Mouse (Mus musculus) 3T3-L1 (cell line): ENCODE data around the gene Mthfs.
"Not testable (repeated sequence)": the region's sequence is repeated elsewhere in the genome, so short reads cannot be mapped to it uniquely, and the experiment has no call there.

Experiments
- DNase-seq: peaks from one replicate; pipeline ENCODE4 v3.0.0-alpha.2; 2015; ENCODE audit warnings: low read depth, low spot score

Gene Mthfs

GRCm38 (mm10) chr9:89210353-89211064 lies at the start of gene Mthfs:
Mthfs (plus strand) TSS chr9:89210676.
- DNase-seq: peak; percentile 19

GRCm38 (mm10) chr9:89172539-89172938 lies 37.9 kb upstream of the Mthfs start:
- DNase-seq: not testable (repeated sequence)

- peak; percentile 47 for DNase-seq
Measured at GRCm38 (mm10) chr9:89178833-89179232, 31.6 kb upstream of the Mthfs start.

- not testable (repeated sequence) for DNase-seq
Measured at GRCm38 (mm10) chr9:89179469-89179868, 31.0 kb upstream of the Mthfs start.

GRCm38 (mm10) chr9:89187006-89187405 lies 23.5 kb upstream of the Mthfs start:
- not testable (repeated sequence) for DNase-seq

GRCm38 (mm10) chr9:89195483-89195882 lies 15.0 kb upstream of the Mthfs start:
- DNase-seq: not testable (repeated sequence)

GRCm38 (mm10) chr9:89197509-89197908 lies 13.0 kb upstream of the Mthfs start:
- not testable (repeated sequence) for DNase-seq

GRCm38 (mm10) chr9:89198349-89198748 lies 12.1 kb upstream of the Mthfs start:
- DNase-seq: not testable (repeated sequence)

- DNase-seq: not testable (repeated sequence)
Measured at GRCm38 (mm10) chr9:89198969-89199416, 11.5 kb upstream of the Mthfs start, which contains the start of the genes Bcl2a1b and Gm29094. Bcl2a1b (plus strand) TSS chr9:89199209. Gm29094 (plus strand) TSS chr9:89199379.

- DNase-seq: not testable (repeated sequence)
Measured at GRCm38 (mm10) chr9:89202256-89202655, 8.2 kb upstream of the Mthfs start.

GRCm38 (mm10) chr9:89208939-89209338 lies 1.5 kb upstream of the Mthfs start:
- DNase-seq: peak; percentile 49

GRCm38 (mm10) chr9:89211065-89211858 lies 786 bp downstream of the Mthfs start:
- peak; percentile 26 for DNase-seq

- not testable (repeated sequence) for DNase-seq
Measured at GRCm38 (mm10) chr9:89212428-89212827, 2.0 kb downstream of the Mthfs start.

- DNase-seq: not testable (repeated sequence)
Measured at GRCm38 (mm10) chr9:89218174-89218573, 7.7 kb downstream of the Mthfs start.

- not testable (repeated sequence) for DNase-seq
Measured at GRCm38 (mm10) chr9:89219668-89220067, 9.2 kb downstream of the Mthfs start.

- not testable (repeated sequence) for DNase-seq
Measured at GRCm38 (mm10) chr9:89220704-89221287, 10.3 kb downstream of the Mthfs start.

- peak; percentile 51 for DNase-seq
Measured at GRCm38 (mm10) chr9:89226071-89226470, 15.6 kb downstream of the Mthfs start.

- no peak for DNase-seq
Measured at GRCm38 (mm10) chr9:89228122-89228521, 17.6 kb downstream of the Mthfs start.

GRCm38 (mm10) chr9:89230897-89231497 lies 20.5 kb downstream of the Mthfs start:
- not testable (repeated sequence) for DNase-seq

- not testable (repeated sequence) for DNase-seq
Measured at GRCm38 (mm10) chr9:89237131-89237530, 26.7 kb downstream of the Mthfs start.

GRCm38 (mm10) chr9:89238976-89239505 lies 28.6 kb downstream of the Mthfs start:
- DNase-seq: not testable (repeated sequence)
